Mouse (Mus musculus) midbrain, embryonic 12.5 days (tissue): Measurements from ENCODE around the gene Oscp1. TPM values are rescaled to one million over a fixed set of nuclear protein-coding genes. Genes with fewer than 3 reads are reported as not detected.

Source experiments
- ATAC-seq: fragments of 200-750 bp; cut with Nextera tagmentation; 2 replicates; pipeline ENCODE4 v1.8.0; 2017; ENCODE audit warnings: low read depth, moderate TSS enrichment, moderate library complexity; ENCODE audit not compliant: low FRiP score
- H3K27ac ChIP-seq: fragments of 300-500 bp; sonication (generic); replicated peaks from 2 replicates; pipeline ENCODE4 v1.5.1; 2016; ENCODE audit warnings: mild to moderate bottlenecking
- H3K27me3 ChIP-seq: fragments of 300-500 bp; sonication (generic); 2 replicates; pipeline ENCODE4 v1.6.1; 2016; ENCODE audit warnings: mild to moderate bottlenecking
- H3K36me3 ChIP-seq: fragments of 300-500 bp; sonication (generic); 2 replicates; pipeline ENCODE4 v1.6.1; 2016
- H3K4me1 ChIP-seq: fragments of 300-500 bp; sonication (generic); 2 replicates; pipeline ENCODE4 v1.6.1; 2016
- H3K4me2 ChIP-seq: fragments of 300-500 bp; sonication (generic); replicated peaks from 2 replicates; pipeline ENCODE4 v1.6.1; 2016; ENCODE audit warnings: mild to moderate bottlenecking, moderate library complexity
- H3K4me3 ChIP-seq: fragments of 300-500 bp; sonication (generic); 2 replicates; pipeline ENCODE4 v1.5.1; 2016; ENCODE audit warnings: mild to moderate bottlenecking
- H3K9ac ChIP-seq: fragments of 300-500 bp; sonication (generic); replicated peaks from 2 replicates; pipeline ENCODE4 v1.6.1; 2016; ENCODE audit warnings: mild to moderate bottlenecking, moderate library complexity
- H3K9me3 ChIP-seq: fragments of 300-500 bp; sonication (generic); 2 replicates; pipeline ENCODE4 v1.6.1; 2016; ENCODE audit warnings: mild to moderate bottlenecking
- WGBS: fragments of 180-500 bp; shearing (Covaris S2); methylation state at CpG from one replicate; pipeline ENCODE4 v1.1.7; 2016; 5-methylcytosine and 5-hydroxymethylcytosine counted together
- polyA plus RNA-seq: library from polyadenylated mRNA; unstranded; fragments of >200 nt; fragmentation: Nextera tagmentation; extraction: Ambion mirVana; gene quantifications from 2 replicates; pipeline ENCODE4 v1.2.1, GENCODE M21; 2016

Oscp1 gene
- polyA plus RNA-seq = 31.6 and 31.8 TPM in 2 replicates

- Histone ChIP-seq H3K27me3 (no peaks in the 10 kb centered on the region), H3K9ac (peak within 1 kb of the TSS; percentile 69), H3K27ac (peak within 1 kb of the TSS; percentile 68), H3K4me3 (peak within 1 kb of the TSS; percentile 56), H3K36me3 (peaks cover 31% of the 10 kb centered on the region), H3K9me3 (no peaks in the 10 kb centered on the region), H3K4me2 (peak within 1 kb of the TSS; percentile 79), H3K4me1 (peaks cover 18% of the 10 kb centered on the region)
- ATAC-seq = peak; percentile 98
- under 1% methylated on average over 57 of the region's 57 CpGs for WGBS
Observed at GRCm38 (mm10) chr4:126058134-126058996, at the start of gene Oscp1. Gene Oscp1 (plus strand): TSS chr4:126058565.

GRCm38 (mm10) chr4:126017676-126018332, 40.6 kb upstream of the Oscp1 start:
- H3K4me2 ChIP-seq = no peak overlapping the region
- H3K27ac ChIP-seq = no peak overlapping the region
- no peaks in the 10 kb centered on the region for H3K4me1 ChIP-seq
- no peaks in the 10 kb centered on the region for H3K27me3 ChIP-seq
- no peak overlapping the region for H3K9ac ChIP-seq
- no peaks in the 10 kb centered on the region for H3K9me3 ChIP-seq
- WGBS = 85% methylated on average over 7 of the region's 7 CpGs
- ATAC-seq = no peak
- no peaks in the 10 kb centered on the region for H3K36me3 ChIP-seq
- no peak overlapping the region for H3K4me3 ChIP-seq

GRCm38 (mm10) chr4:126018966-126019538, 39.3 kb upstream of the Oscp1 start:
- ATAC-seq = no peak
- H3K4me2 ChIP-seq = no peak overlapping the region

GRCm38 (mm10) chr4:126024303-126024900, 34.0 kb upstream of the Oscp1 start, which contains the start of gene Csf3r:
Gene Csf3r (plus strand): TSS chr4:126024550.
- H3K9me3 ChIP-seq = no peaks in the 10 kb centered on the region
- H3K4me1 ChIP-seq = no peaks in the 10 kb centered on the region
- H3K27ac ChIP-seq = no peak within 1 kb of the TSS
- no peaks in the 10 kb centered on the region for H3K27me3 ChIP-seq
- H3K36me3 ChIP-seq = no peaks in the 10 kb centered on the region
- H3K9ac ChIP-seq = no peak within 1 kb of the TSS
- H3K4me3 ChIP-seq = no peak within 1 kb of the TSS
- WGBS = 66% methylated on average over 16 of the region's 16 CpGs
- no peak within 1 kb of the TSS for H3K4me2 ChIP-seq
- ATAC-seq = no peak

More at GRCm38 (mm10) chr4:126018966-126019538, 39.3 kb upstream of the Oscp1 start:
- Histone ChIP-seq H3K9ac (no peak overlapping the region), H3K4me1 (no peaks in the 10 kb centered on the region), H3K4me3 (no peak overlapping the region), H3K27ac (no peak overlapping the region), H3K9me3 (no peaks in the 10 kb centered on the region), H3K27me3 (no peaks in the 10 kb centered on the region), H3K36me3 (no peaks in the 10 kb centered on the region)
- WGBS = 81% methylated on average over 11 of the region's 11 CpGs

- H3K4me2 ChIP-seq = no peak overlapping the region
- H3K9me3 ChIP-seq = no peaks in the 10 kb centered on the region
- no peaks in the 10 kb centered on the region for H3K4me1 ChIP-seq
- no peaks in the 10 kb centered on the region for H3K27me3 ChIP-seq
- no peak overlapping the region for H3K4me3 ChIP-seq
- H3K36me3 ChIP-seq = no peaks in the 10 kb centered on the region
- H3K9ac ChIP-seq = no peak overlapping the region
- ATAC-seq = no peak
- WGBS = 87% methylated on average over 5 of the region's 5 CpGs
- H3K27ac ChIP-seq = no peak overlapping the region
Observed at GRCm38 (mm10) chr4:126025801-126026200, 32.6 kb upstream of the Oscp1 start.

- no peak overlapping the region for H3K4me3 ChIP-seq
- no peaks in the 10 kb centered on the region for H3K27me3 ChIP-seq
- H3K9me3 ChIP-seq = no peaks in the 10 kb centered on the region
- H3K36me3 ChIP-seq = no peaks in the 10 kb centered on the region
- H3K27ac ChIP-seq = no peak overlapping the region
- H3K9ac ChIP-seq = no peak overlapping the region
- no peak overlapping the region for H3K4me2 ChIP-seq
- no peak for ATAC-seq
- WGBS = 92% methylated on average over 3 of the region's 3 CpGs
- no peaks in the 10 kb centered on the region for H3K4me1 ChIP-seq
Observed at GRCm38 (mm10) chr4:126027980-126028379, 30.4 kb upstream of the Oscp1 start.

- Histone ChIP-seq H3K4me1 (no peaks in the 10 kb centered on the region), H3K27ac (no peak overlapping the region), H3K4me2 (no peak overlapping the region), H3K4me3 (no peak overlapping the region), H3K9ac (no peak overlapping the region), H3K27me3 (no peaks in the 10 kb centered on the region), H3K36me3 (no peaks in the 10 kb centered on the region), H3K9me3 (no peaks in the 10 kb centered on the region)
- WGBS = 79% methylated on average over 3 of the region's 3 CpGs
- ATAC-seq = no peak
Observed at GRCm38 (mm10) chr4:126029042-126029441, 29.3 kb upstream of the Oscp1 start.

- no peaks in the 10 kb centered on the region for H3K27me3 ChIP-seq
- no peak for ATAC-seq
- no peaks in the 10 kb centered on the region for H3K9me3 ChIP-seq
- H3K4me3 ChIP-seq = no peak overlapping the region
- no peak overlapping the region for H3K27ac ChIP-seq
- 78% methylated on average over 5 of the region's 5 CpGs for WGBS
- H3K9ac ChIP-seq = no peak overlapping the region
- no peaks in the 10 kb centered on the region for H3K36me3 ChIP-seq
- H3K4me2 ChIP-seq = no peak overlapping the region
- no peaks in the 10 kb centered on the region for H3K4me1 ChIP-seq
Observed at GRCm38 (mm10) chr4:126030705-126031104, 27.7 kb upstream of the Oscp1 start.

GRCm38 (mm10) chr4:126035413-126035812, 23.0 kb upstream of the Oscp1 start:
- Histone ChIP-seq H3K27ac (no peak overlapping the region), H3K4me3 (no peak overlapping the region), H3K36me3 (no peaks in the 10 kb centered on the region), H3K9me3 (no peaks in the 10 kb centered on the region), H3K4me2 (no peak overlapping the region), H3K4me1 (no peaks in the 10 kb centered on the region), H3K9ac (no peak overlapping the region), H3K27me3 (no peaks in the 10 kb centered on the region)
- no peak for ATAC-seq
- 89% methylated on average over 5 of the region's 5 CpGs for WGBS

GRCm38 (mm10) chr4:126046851-126047585, 11.3 kb upstream of the Oscp1 start, which contains the start of gene Mrps15:
Gene Mrps15 (plus strand): TSS chr4:126046925.
- peaks cover 9% of the 10 kb centered on the region for H3K4me1 ChIP-seq
- peak within 1 kb of the TSS; percentile 79 for H3K4me3 ChIP-seq
- no peaks in the 10 kb centered on the region for H3K9me3 ChIP-seq
- H3K27me3 ChIP-seq = no peaks in the 10 kb centered on the region
- peak within 1 kb of the TSS; percentile 89 for H3K4me2 ChIP-seq
- under 1% methylated on average over 56 of the region's 56 CpGs for WGBS
- peaks cover 25% of the 10 kb centered on the region for H3K36me3 ChIP-seq
- ATAC-seq = peak; percentile 95
- H3K27ac ChIP-seq = peak within 1 kb of the TSS; percentile 69
- H3K9ac ChIP-seq = peak within 1 kb of the TSS; percentile 84

- H3K9ac ChIP-seq = no peak overlapping the region
- H3K27me3 ChIP-seq = no peaks in the 10 kb centered on the region
- no peak overlapping the region for H3K4me3 ChIP-seq
- H3K9me3 ChIP-seq = no peaks in the 10 kb centered on the region
- H3K36me3 ChIP-seq = peaks cover 66% of the 10 kb centered on the region
- H3K27ac ChIP-seq = no peak overlapping the region
- H3K4me2 ChIP-seq = no peak overlapping the region
- 87% methylated on average over 7 of the region's 7 CpGs for WGBS
- H3K4me1 ChIP-seq = peaks cover 9% of the 10 kb centered on the region
- no peak for ATAC-seq
Observed at GRCm38 (mm10) chr4:126051617-126052016, 6.7 kb upstream of the Oscp1 start.
